Mouse (Mus musculus): ENCODE results near the gene Kif28.
"Not testable (repeated sequence)": the region's sequence is repeated elsewhere in the genome, so short reads cannot be mapped to it uniquely, and the experiment has no call there.

Gene Kif28

DNA sequence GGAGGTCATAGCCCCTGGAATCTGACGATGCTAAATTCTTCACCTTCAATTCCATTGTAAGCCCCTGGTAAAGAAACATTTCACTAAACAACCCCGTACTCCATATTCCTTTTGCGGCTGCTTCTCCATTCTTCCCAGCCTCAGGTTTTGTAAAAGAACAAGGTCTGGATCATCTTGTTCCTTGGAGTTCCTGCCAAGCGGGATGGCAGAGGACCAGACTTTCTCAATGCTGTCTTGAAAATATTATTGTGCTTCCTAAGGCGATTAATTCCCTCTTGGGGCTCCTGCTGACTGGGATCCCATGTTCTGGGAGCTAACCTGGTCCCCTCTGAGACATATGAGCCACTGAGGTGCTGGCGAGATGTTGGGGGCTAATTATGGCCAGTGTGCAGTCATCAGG, 39.9 kb downstream of the Kif28 start:
- no peak for DNase-seq (ENCODE audit: low read depth, low spot score)

DNA sequence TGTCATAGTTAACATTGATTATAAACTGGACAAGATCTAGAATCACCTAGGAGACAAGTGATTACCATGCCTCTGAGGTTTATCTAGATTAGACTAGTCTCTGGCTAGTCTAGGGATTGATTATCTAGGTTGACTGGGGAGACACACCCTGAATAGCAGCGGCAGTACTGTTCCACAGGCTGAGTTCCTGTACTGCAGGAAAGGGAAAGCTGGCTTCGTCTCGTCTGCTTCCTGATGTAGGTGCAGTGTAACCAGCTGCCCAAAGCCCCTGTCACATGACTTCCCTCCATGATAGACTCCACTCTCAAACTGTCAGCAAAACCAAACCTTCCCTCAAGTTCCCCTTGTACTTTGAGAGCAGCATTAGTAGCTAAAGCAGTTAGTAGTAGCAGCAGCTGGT, 40.9 kb downstream of the Kif28 start:
- DNase-seq (ENCODE audit: low read depth, low spot score): no peak

DNA sequence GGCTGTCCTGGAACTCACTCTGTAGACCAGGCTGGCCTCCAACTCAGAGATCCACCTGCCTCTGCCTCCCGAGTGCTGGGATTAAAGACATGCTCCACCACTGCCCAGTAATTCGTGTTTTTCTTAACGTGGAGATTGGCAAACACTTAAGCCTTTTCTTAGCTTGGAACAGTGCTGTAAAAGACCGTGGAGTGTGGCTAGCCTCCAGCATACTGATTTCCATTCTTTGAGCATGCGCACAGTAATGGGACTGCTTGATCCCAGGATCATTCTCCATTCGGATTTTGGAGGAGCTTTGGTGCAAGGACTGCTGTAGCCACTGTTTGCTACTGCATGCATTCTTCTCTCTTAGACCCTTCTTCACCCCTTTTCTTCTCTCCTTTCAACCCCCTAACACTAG, 55.6 kb downstream of the Kif28 start:
- no peak for DNase-seq (ENCODE audit: low read depth, low spot score)

DNA sequence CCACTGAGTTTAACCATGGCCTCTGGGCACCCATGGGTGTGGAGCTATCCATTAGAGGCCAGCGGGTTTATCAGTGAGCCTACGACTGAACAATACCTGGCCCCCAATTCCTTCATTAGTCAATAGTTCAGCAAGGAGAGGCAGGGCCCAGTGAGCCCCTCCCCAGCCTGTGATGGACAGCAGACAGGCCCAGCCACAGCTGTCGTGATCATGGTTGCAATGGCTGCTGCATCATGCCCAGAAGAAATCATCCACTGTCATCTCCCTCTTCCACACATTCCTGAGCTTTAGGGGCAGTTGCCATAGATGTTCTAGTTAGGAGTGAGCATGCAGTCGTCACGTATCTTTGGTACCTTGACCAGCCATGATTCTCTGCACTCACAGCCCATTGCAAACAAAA, 56.2 kb downstream of the Kif28 start:
- no peak for DNase-seq (ENCODE audit: low read depth, low spot score)

DNA sequence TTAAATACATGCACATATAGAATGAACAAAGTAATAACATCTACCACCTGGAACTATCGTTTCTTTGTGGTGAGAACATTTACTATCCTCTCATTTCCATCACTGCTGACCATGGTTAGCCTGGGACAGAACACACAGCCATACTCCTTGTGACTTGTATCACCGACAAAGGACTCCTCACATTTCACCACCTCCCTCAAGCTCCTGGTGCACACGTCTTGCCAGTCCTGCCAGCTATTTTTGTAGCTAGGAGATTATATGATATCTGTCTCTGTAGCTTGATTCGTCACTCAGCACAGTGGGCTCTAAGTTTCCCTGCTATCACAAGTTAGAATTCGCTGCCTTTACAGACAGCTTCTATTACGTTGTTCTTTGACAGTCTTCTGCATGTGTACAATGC, 56.7 kb downstream of the Kif28 start:
- DNase-seq (ENCODE audit: low read depth, low spot score): no peak

DNA sequence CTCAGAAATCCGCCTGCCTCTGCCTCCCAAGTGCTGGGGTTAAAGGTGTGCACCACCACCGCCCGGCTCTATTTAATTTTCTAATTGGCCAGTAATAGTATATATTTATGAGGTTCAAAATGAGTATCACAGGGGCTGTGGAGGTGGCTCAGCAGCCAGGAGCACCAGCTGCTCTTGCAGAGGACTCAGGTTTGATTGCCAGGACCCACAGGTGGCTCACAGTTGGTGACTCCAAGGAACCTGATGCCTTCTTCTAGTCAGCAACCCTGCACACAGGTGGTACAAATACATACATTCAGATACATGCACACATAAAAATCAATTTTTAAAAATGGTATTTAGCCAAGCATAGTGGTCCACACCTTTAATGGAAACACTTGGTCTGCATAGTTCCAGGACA, 57.1 kb downstream of the Kif28 start:
- DNase-seq (ENCODE audit: low read depth, low spot score): no peak

DNA sequence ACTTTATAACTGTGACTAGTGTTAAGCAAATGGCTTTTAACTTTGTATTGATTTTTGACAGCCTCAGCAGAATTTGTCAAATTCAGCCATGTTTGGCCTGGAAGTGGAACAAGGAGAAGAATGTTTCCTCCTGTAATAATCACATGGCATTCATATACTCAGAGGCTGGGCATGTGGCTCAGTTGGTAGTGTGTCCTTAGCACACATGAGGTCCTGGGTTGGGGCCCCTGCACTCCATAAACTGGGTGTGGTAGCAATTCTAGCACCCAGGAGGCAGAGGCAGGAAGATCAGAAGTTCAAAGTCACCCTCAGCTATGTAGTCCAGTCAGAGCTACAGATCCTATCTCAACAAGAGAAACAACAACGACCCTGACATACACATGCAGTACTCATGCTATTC, 57.8 kb downstream of the Kif28 start:
- no peak for DNase-seq (ENCODE audit: low read depth, low spot score)

DNA sequence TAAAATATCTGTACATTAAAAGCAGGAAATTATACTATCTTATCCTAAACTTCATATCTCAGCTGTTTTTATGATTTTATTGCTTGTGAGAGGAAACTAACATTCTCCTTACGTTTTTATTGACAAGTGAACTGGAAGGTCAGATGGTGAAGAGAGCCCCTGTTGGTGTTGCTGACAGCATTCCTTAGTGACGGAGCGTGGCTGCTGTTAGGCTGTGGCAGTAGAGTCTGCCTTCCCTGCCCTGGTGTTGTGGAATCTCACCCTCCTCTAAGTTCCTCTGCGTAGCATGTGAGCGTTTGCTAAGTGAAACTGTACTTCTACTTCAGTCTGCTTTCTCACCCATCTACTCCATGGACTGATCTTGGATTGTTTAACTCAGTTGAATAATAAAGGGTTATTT, 58.3 kb downstream of the Kif28 start:
- DNase-seq (ENCODE audit: low read depth, low spot score): no peak

DNA sequence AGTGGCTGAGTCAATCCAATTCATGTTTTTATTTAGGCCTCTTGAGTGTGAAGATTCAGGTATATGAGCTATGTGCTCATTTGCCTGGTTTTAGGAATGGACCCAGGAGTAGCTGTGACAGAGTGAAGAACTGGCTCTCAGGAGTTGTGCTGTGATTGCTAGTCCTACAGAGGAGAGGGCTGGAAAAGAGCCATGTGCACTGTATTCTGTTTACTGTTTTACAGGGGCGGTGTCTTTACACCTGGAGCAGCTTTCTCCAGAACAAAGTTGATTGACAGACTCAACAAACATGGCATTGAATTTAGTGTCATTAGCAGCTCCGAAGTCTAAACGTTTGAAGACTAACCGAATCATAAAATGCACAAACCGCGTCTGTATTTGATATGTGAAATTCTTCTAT, 58.7 kb downstream of the Kif28 start:
- DNase-seq (ENCODE audit: low read depth, low spot score): no peak

DNA sequence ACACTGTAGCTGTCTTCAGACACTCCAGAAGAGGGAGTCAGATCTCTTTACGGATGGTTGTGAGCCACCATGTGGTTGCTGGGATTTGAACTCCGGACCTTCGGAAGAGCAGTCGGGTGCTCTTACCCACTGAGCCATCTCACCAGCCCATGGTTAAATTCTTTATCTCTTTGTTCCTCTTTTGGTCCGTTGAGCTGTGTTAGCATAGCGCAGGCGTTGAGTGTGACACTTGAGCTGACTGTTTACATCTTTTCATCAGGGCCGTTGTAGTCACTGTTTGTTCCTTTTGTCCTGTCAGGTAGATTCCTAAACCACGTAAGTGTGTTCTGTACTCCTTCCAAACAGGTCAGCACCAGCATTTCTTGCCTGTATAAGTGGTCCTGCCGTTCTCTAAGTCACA, 62.3 kb downstream of the Kif28 start:
- DNase-seq (ENCODE audit: low read depth, low spot score): not testable (repeated sequence)

DNA sequence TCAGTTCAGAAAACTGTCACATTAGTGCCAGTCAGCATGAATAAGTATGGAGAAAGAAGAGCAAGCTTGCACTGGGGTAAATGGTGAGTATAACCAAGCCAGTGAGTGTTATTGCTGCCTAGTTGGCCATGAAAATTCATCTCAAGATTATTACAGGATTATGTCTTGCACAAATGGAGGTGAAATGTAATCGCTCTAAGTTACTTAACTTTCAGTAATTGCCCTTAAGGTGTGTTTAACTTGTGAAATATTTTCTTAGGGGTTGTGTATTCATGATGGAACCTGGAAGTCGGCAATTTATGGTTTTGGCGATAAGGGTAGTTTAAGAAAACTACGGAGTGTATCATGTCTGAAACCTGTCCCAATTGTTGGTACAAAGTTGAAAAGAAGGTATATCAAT, 65.7 kb downstream of the Kif28 start:
- DNase-seq (ENCODE audit: low read depth, low spot score): no peak

DNA sequence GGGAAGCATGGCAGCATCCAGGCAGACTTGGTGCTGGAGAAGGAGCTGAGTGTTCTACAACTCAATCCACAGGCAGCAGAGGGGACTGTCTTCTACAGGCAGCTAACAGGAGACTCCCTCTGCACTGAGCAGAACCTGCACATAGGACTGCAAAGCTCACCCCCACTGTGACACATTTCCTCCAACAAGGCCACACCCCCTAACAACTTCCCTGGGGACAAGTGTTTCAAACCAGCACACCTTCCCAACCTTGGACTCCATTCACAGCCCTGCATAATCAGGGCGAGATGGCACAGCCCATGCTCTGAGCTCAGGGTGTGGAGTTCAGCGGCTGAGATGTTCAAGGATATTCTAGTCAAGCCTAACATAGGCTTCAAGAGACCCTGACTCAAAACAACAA, 68.0 kb downstream of the Kif28 start:
- DNase-seq (ENCODE audit: low read depth, low spot score): peak; percentile 81

DNA sequence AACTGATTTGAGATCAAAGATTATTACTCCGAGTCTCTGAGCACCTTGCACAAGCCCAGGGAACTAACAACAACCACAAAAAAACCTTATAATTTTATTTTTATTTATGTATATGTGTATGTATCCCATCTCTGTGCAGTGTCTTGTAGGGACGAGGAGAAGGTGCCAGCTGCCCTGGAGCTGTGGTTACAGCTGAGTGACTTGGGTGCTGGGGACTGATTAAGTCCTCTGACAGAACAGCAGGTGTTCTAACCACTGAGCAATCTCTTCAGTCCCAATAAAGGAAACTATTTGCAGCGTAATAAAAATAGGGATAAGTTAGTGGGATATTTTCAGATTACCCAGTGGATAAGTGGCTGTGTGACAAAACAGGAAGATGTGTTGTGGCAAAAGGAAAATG, 70.7 kb downstream of the Kif28 start:
- DNase-seq (ENCODE audit: low read depth, low spot score): no peak

DNA sequence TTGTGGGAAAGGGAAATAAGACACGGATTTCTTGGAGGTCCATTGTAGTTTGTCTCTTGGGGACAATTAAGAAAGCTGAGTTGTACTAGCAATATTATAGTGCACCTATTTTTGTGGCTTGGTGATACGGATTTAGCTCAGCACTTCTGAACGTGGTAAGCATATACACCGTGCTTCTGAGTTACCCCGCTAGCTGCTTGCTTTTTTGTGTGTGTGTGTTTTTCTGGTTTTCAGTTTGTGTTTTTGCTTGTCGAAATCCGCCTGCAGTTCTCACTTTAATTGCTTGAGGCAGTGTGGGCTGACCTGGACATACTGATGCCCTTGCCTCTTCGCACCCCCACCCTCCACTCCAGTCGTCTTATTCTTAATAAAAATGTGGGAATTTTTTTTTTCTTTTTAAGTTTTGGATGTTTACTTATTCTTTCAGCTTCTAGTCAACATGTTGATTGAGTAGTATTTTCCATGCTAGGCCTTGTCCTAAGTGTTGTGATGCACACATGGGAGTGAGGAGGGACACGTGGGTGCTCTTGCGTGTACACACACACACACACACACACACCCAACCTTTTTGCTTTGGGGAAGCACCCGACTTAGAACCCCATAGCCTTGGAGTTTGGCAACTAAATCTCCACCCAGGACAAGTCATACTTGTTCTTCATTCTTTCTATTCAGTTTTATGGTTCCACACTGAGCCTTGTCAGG, 76.1 kb downstream of the Kif28 start:
- peak; percentile 26 for DNase-seq (ENCODE audit: low read depth, low spot score)

DNA sequence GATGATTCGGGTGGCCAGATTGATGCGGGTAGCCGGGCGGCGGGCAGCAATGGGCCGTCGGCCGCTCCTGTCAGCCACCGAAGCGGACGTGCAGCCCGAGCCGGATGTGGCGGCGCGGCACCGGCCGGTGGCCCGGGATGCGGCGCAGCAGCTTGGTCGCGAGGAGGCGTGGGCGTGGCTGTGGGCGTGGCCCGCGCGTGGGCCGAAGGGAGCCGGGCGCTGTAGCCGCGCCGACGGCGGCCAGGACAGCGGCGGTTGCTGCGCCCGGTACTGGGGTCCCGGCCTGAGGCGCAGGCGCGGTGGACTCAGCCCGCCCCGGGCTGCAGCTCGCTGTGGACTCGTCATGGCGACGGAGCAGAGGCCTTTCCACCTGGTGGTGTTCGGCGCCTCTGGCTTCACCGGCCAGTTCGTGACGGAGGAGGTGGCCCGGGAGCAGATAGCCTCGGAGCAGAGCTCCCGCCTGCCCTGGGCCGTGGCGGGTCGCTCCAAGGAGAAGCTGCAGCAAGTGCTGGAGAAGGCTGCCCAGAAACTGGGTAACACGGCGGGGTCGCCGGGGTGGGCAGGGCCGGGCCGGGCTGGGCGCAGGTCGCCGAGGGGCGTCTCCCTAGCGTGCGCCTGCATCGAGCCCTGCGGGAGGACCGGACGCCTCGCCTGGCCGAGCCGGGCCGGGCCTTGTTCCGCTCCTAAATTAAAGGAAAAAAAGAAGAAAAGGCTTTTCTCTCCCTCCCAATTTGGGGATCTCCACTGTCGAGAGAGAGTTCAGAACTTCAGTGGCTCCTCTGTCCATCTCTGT, 76.9 kb downstream of the Kif28 start, which contains the start of gene Sccpdh:
Gene Sccpdh, plus strand, starts transcription at position 198 of the 793 bp plus-strand sequence.
- peak; percentile 71 for DNase-seq (ENCODE audit: low read depth, low spot score)

DNA sequence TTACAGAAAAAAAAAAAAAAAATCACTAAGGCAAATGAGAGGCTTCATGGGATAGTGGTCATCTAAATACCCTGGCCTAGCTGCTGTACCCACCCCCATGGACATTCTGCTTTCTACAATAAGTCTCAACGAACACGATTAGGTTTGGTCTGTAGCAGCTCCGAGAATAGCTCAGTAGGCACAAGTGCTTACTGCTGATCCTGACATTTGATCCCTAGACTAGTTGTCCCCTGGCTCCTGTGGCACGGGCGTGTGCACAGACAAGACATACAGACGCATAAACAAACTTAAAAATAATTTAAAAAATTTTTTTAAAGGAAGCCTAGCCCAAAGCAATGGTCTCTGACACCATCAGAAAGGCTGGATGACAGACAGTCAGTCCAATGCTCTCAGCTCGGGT, 77.6 kb downstream of the Kif28 start:
- DNase-seq (ENCODE audit: low read depth, low spot score): no peak

DNA sequence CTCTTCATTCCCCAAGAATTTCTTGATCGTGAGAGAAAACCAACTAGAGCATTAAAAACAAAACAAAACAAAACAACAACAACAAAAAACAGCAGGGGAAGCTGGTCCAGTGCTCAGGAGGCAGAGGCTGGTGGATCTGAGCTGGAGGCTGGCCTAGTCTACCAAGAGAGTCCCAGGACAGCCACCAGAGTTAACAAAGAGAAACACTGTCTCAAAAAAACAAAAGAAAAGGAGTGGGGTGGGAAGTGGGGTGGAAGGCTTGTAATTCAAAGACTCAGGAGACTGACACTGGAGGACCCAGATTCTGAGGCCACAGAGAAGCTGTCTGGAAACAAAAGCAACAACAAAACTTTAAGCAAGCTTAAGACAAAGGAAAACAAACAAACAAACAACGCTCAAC, 78.1 kb downstream of the Kif28 start:
- DNase-seq (ENCODE audit: low read depth, low spot score): no peak

DNA sequence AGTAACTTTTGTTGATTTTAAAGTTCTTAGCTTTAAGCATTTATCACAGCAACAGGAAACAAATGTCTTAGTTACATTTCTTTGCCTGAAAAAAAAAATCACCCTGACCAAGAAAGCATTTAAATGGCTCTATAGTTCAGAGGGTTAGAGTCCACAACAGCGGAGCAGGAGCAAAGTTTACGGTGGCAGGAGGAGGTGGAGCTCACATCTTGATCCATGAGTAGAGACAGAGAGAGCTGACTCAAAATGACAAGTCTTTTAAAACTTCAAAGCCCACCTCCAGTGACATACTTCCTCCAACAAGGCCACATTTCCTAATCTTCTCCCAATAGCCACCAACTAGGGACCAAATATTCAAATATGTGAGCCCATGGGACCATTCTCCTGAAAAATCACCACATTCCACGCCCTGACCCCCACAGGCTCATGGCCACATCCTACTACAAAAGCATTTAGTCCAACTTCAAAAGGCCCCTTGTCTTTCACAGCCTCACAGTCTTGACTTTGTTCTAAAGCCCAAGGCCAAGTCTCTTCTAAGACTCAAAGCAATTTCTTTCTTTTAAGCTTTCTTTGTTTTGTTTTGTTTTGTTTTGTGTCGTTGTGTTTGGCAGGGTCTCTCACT, 80.7 kb downstream of the Kif28 start:
- peak; percentile 51 for DNase-seq (ENCODE audit: low read depth, low spot score)

DNA sequence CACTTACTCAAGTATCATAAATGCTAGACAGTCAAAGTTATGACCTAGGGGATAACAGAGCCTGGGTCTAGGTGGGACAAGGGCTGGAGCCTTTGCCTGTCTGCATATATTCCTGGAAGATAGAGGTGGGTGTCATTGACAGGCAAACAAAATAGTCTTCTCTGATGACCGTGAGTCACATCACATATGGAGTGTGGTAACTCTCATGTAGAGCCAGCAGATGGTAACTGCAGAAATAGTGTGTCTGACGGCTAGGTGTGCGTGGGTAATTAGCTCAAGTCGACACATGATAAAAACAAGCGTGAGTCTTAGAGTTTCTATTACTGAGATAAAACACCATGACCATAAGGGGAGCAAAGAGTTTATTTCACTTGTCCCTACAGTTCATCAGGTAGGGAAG, 82.0 kb downstream of the Kif28 start:
- no peak for DNase-seq (ENCODE audit: low read depth, low spot score)

DNA sequence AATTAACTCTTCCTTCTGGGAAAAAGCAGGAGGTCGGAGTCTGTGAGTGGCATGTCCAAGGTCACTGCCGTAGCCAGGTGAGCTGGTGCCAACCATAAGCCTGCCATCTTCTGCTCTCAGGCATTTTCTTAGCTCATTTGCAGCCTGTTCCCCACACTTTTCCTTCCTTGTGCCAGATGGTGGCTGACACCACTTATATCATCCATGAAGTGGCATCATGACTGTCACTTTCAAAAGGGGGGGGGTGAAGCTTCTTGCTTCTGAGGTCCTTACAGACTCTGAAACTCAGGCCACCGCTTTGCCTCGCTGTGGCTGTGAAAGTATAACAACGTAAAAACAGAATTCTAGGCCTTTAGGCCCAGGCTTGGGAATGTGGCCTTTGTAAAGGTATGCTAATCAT, 93.8 kb downstream of the Kif28 start:
- DNase-seq (ENCODE audit: low read depth, low spot score): peak; percentile 70

DNA sequence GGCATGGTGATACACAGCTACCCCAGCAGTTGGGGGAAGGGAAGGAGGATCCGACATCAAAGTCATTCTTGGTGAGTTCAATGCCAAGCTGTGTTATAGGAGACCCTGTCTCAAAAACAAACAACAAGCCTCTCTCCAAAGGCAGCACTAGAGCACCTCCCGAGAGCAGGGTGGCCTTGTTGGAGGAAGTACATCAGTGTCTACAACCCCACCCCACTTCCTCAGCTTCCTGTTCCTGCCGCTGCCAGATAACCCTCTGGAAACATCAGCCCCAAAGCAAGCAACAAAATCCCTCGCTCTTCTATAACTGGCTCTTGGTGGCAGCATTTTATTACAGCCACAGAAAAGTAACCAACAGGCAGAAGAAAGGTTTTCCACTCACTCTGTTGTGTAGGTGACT, 94.8 kb downstream of the Kif28 start:
- DNase-seq (ENCODE audit: low read depth, low spot score): peak; percentile 42

DNA sequence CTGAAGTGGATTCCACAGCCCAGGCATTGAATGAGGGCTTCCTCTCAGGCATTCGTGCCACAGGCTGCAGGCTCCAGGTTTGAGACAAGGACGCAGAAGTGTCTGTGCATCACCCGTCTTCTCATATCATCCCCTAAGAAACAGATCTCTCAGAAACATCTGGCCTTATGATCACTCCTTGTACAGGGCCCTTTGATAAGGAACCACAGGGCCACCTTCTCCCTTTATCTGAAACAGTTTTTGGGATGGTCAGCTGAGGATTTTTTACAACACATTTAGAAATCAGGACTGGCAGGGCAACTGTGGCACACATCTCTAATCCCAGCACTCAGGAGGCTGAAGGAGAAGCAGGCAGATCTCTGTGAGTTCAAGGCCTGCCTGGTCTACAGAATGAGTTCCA, 95.7 kb downstream of the Kif28 start:
- DNase-seq (ENCODE audit: low read depth, low spot score): no peak

DNA sequence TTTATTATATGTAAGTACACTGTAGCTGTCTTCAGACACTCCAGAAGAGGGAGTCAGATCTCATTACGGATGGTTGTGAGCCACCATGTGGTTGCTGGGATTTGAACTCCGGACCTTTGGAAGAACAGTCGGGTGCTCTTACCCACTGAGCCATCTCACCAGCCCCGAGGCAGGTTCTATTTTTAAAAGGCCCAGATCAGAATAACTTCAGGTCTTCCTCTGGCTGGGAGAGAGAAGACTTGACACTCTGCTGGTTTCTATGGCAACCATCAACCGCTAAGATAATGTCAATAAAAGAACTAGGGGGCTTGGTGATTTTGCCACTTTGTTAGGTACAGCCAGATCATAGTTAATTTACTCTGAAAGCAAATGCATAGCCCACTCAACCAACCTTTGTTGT, 96.4 kb downstream of the Kif28 start:
- DNase-seq (ENCODE audit: low read depth, low spot score): peak; percentile 82
